Mouse (Mus musculus) olfactory bulb, adult 2 months (tissue): ENCODE measurements at regions not wholly inside any gene's neighbourhood (a gene's known extent, or its start where the extent isn't known, plus 50 kb on each side); places are given as distances from the start of the nearest gene placed in this dataset.

Source experiments
- CTCF ChIP-seq: fragments of 200-500 bp; IDR thresholded peaks from 2 replicates; pipeline ENCODE4 v1.5.1; 2012; ENCODE audit warnings: low read depth, mild to moderate bottlenecking, low read length, moderate library complexity; ENCODE audit not compliant: insufficient read depth
- POLR2A ChIP-seq: fragments of 200-500 bp; IDR thresholded peaks from 2 replicates; pipeline ENCODE4 v1.6.1; 2012; ENCODE audit warnings: mild to moderate bottlenecking, low read depth, low read length, moderate library complexity; ENCODE audit not compliant: insufficient read depth

- TF ChIP-seq CTCF (no peak), POLR2A (no peak)
These were observed 261.6 kb downstream of the Mtx2 start for GRCm38 (mm10) chr2:75087164-75087563.
